Mouse (Mus musculus): ENCODE data around the gene Ywhah. TPM values are rescaled to one million over a fixed set of nuclear protein-coding genes. Genes with fewer than 3 reads are reported as not detected.
"Not testable (repeated sequence)": the region's sequence is repeated elsewhere in the genome, so short reads cannot be mapped to it uniquely, and the experiment has no call there.

The Ywhah gene
- polyA plus RNA-seq, 1 experiment from 2014 or later: 760 TPM

DNA sequence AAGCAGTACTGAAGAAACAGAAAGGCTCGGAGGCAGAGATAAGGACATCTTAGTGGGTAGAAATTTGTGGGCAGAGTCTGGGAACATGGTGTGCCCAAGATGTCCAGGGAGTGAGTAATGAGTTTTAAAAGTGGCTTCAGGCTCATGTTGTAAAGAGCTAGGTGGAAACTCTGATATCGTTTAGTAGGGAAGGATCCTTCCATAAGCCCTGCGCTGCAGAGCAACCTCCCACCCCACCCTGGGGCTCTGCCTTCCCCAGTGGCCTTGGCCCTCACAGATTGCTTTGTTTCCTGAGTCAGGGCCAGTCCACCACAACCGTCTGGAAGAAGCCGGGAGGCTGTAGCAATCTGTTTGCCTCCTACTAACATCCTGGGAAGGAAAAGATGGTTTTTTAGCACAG, 3.0 kb upstream of the Ywhah start:
- Histone ChIP-seq H3K4me2 (no peak overlapping the region), H3K4me3 (no peak overlapping the region), H3K36me3 (replicated peaks) (no peaks in the 10 kb centered on the region), H3K27ac (no peak overlapping the region), H3K27me3 (replicated peaks) (no peaks in the 10 kb centered on the region), H3K4me1 (peaks cover 33% of the 10 kb centered on the region), H3K9me3 (no peaks in the 10 kb centered on the region), H3K9ac (no peak overlapping the region)
- WGBS: 79% methylated on average over 5 of the region's 5 CpGs
- no peak for ATAC-seq (replicated peaks)

DNA sequence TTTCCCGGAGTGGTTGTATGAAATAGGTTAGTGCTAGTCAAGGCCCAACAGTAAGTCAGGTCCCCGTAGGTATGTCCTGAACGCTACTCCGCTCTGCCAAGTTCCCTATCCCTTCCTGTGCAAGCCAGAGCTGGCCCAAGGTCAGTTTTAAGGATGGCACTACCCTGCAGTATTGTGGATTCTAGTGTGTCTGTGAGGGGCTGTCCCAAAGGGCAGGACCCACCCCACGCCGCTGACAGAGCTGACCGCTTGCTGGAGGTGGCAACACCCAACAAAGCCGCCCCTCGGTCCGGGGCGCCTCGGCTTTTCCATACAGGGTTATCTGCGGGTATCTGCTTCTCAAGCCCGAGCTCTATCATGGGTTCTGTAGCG, 441 bp upstream of the Ywhah start:
- Histone ChIP-seq H3K9ac (peak overlapping the region; percentile 76), H3K4me3 (peak overlapping the region; percentile 77), H3K27ac (peak overlapping the region; percentile 100), H3K9me3 (no peaks in the 10 kb centered on the region), H3K4me1 (peaks cover 41% of the 10 kb centered on the region), H3K4me2 (peak overlapping the region; percentile 76), H3K36me3 (replicated peaks) (no peaks in the 10 kb centered on the region), H3K27me3 (replicated peaks) (no peaks in the 10 kb centered on the region)
- ATAC-seq (replicated peaks): no peak; the same call in none of the 2 replicates
- 3% methylated on average over 15 of the region's 15 CpGs for WGBS

DNA sequence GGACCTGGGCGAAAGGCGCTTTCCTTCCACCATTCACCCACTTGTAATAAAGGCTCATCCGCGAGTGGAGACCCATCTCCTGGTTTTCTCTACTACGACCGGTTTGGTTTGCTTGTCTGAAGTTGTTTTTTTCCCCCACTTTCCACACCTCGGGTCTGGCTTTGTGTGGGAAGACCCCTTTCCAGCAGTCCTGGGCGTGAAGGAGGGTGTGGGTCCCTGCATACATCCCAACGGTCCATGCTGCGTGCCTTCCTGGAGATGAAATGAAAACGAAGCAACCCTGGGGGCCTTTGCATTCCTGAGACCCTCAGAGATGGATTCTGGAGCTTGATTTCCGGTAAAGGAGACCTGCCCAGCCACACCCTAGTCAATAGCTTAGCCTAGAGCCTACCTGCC, 808 bp downstream of the Ywhah start:
- Histone ChIP-seq H3K4me2 (peak overlapping the region; percentile 76), H3K4me1 (peaks cover 53% of the 10 kb centered on the region), H3K27me3 (replicated peaks) (no peaks in the 10 kb centered on the region), H3K9ac (peak overlapping the region; percentile 88), H3K4me3 (peak overlapping the region; percentile 77), H3K9me3 (no peaks in the 10 kb centered on the region), H3K36me3 (replicated peaks) (no peaks in the 10 kb centered on the region), H3K27ac (peak overlapping the region; percentile 100)
- WGBS: under 1% methylated on average over 12 of the region's 12 CpGs
- no peak for ATAC-seq (replicated peaks)

DNA sequence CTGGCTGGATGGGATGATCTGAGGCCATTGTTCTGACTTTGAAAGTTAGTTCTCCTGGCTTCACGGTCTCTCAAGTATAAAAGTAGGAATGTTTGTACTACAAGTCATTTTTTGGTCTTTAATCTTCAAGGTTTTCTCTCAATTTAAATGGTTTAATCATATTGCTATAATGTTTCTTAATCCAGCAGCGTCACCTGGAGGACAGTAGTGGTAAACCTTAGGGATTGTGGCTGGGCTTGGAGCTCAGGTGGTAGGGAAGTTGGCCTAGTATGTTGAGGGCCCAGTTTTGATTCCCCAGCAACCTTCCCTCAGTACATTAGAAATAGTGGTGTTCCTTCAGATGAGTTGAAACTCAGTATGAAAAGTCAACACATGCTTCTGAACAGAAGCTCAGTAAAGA, 3.0 kb downstream of the Ywhah start:
- no peak for ATAC-seq (replicated peaks)
- H3K9ac ChIP-seq: no peak overlapping the region
- H3K4me3 ChIP-seq: no peak overlapping the region
- H3K4me1 ChIP-seq: peaks cover 61% of the 10 kb centered on the region
- WGBS: 84% methylated on average over 2 of the region's 2 CpGs
- H3K36me3 ChIP-seq (replicated peaks): 0 out of 2 replicates have a peak, but pooled peaks cover 11% of the 10 kb centered on the region
- no peak overlapping the region for H3K27ac ChIP-seq
- H3K27me3 ChIP-seq (replicated peaks): no peaks in the 10 kb centered on the region
- H3K4me2 ChIP-seq: peak overlapping the region; percentile 25; the same call in 1 of the 2 replicates
- no peaks in the 10 kb centered on the region for H3K9me3 ChIP-seq

DNA sequence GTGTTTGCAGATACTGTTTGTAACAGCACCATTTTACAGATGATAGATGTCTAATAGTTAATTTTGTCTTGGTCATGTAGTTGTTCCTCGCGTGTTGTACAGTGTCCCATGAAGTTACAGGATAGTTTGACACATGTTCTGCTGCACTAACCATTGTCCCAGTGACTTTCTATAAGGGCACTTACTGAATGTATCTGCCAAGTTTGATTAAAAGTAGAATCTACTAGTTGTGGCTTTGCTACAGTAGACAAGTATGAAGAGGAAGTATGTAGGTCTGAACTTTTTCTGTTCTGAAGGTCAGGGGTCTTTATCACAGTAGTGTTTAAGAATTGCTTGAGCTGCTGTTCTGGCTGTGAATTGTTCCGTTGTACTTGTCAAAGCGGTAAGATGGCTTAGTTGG, 4.7 kb downstream of the Ywhah start:
- Histone ChIP-seq H3K4me2 (no peak overlapping the region), H3K36me3 (replicated peaks) (peaks cover 11% of the 10 kb centered on the region; the same call in 1 of the 2 replicates), H3K27me3 (replicated peaks) (no peaks in the 10 kb centered on the region), H3K4me3 (no peak overlapping the region), H3K9me3 (no peaks in the 10 kb centered on the region), H3K9ac (no peak overlapping the region), H3K4me1 (peaks cover 51% of the 10 kb centered on the region), H3K27ac (no peak overlapping the region)
- ATAC-seq (replicated peaks): no peak
- WGBS: 97% methylated on average over 4 of the region's 4 CpGs

DNA sequence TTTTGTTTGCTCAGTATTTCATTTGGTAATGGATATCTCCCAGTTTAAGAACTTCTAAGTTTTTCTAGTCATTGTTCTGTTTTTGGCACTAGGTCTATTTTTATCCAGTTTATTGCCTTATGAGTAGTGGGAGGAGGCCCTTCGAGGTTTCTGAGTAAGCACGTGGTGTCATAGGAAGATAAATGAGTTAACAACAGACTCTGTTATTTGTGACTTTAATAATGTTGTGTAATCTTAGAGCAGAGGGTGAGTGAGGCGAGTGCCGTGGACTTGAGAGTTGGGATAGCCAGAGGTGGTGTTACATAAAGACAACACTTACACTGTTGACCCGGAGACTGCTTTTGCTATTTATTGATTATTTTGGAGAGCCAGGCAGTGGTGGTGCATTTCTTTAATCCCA, 5.9 kb downstream of the Ywhah start:
- 90% methylated on average over 5 of the region's 5 CpGs for WGBS
- peaks cover 56% of the 10 kb centered on the region for H3K4me1 ChIP-seq
- no peak for ATAC-seq (replicated peaks)
- no peak overlapping the region for H3K9ac ChIP-seq
- H3K4me2 ChIP-seq: no peak overlapping the region
- H3K27ac ChIP-seq: no peak overlapping the region
- peaks cover 11% of the 10 kb centered on the region; the same call in 1 of the 2 replicates for H3K36me3 ChIP-seq (replicated peaks)
- no peaks in the 10 kb centered on the region for H3K27me3 ChIP-seq (replicated peaks)
- H3K4me3 ChIP-seq: no peak overlapping the region
- H3K9me3 ChIP-seq: no peaks in the 10 kb centered on the region

DNA sequence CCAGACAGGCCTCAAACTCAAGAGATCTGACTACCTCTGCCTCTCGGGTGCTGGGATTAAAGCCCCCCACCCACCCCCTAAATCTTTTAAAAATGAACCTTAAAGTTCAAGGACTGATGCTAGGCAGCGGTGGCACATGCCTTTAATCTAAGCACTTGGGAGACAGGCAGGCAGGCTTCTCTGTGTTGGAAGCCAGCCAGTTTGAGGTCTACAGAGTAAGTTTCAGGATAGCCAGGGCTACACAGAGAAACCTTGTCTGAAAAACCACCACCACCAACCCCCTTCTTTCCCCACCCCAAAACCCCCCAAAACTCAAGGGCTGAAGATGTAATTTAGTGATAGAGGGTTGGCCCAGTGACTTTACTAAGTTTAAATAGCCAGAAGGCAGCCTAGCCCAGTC, 10.0 kb downstream of the Ywhah start:
- Histone ChIP-seq H3K36me3 (replicated peaks) (peaks cover 11% of the 10 kb centered on the region; the same call in 1 of the 2 replicates), H3K4me3 (no peak overlapping the region), H3K4me1 (peaks cover 47% of the 10 kb centered on the region), H3K27ac (no peak overlapping the region), H3K27me3 (replicated peaks) (no peaks in the 10 kb centered on the region), H3K9ac (no peak overlapping the region), H3K9me3 (no peaks in the 10 kb centered on the region), H3K4me2 (no peak overlapping the region)
- ATAC-seq (replicated peaks): no peak
- WGBS: 68% methylated on average over 2 of the region's 2 CpGs

DNA sequence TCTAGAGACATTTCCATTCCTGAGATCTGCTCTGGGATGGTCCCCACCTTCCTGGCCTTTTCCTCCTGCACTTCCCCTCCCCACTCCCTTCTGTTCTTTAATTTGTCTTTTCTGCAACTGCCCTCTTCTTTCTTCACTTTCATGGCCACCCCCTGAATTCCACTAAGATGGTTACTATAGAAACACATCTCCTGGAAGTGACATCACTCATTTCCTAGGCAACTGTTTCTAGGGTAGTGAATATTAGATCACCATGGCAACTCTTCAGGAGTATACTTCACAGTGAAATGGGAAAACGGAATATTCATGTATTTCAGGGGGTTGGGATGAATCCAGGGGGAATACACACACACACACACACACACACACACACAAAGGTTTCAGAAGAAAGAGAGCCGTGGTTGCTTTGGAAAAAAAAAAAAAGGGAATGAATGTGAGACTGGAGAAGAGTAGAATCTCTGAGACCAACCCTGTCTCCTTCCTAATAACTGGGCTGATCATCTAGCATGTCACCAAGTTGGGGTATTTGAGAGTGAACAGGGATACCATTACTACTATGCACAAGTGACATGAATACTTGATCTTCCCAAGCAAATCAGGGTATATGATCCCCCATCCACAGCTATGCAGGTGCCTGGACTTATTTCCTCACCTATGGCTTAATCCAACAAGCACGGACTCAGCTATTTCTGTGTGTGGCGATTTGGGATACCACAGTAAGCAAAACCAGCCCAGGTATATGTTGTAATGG, 12.0 kb downstream of the Ywhah start:
- peak overlapping the region; percentile 35 for H3K4me2 ChIP-seq
- 34% methylated on average over 4 of the region's 4 CpGs for WGBS

DNA sequence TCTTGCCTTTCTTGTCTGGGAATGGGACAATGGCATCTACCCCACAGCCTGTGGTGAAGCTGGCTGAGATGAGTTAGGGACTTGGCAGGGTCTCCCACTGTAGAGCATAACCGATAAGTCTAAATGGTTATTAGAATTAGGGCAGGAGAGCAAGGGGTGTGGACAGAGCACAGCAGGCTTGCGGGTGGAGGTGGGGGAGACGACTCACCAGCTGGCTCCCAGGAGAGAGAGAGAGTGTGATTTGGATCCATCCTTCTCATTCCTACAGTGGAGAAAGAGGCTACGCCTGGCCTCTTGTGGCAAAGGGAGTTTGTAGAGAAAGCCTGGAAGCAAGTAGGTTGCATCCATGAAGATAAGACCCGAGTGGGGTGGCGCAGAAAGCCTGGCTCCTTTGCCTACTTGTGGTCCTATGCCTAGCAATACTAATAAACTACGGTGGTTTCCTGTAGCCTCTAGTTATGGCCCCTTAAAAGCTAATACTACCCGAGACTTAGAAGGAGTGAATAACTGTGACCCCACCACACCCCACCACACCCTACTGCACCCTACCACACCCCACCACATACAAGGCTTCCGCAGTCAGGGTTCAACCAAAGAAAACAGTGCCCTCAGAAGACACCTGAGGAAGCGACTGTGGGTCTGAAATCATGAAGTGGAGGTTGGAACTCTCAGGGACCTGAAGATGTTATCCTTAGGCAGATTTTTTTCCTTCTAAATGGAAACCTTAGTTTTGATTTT, 13.6 kb downstream of the Ywhah start:
- Histone ChIP-seq H3K27me3 (replicated peaks) (no peaks in the 10 kb centered on the region), H3K9me3 (no peaks in the 10 kb centered on the region), H3K4me2 (no peak overlapping the region), H3K4me1 (peaks cover 32% of the 10 kb centered on the region), H3K4me3 (no peak overlapping the region), H3K27ac (peak overlapping the region; percentile 86; the same call in 1 of the 2 replicates), H3K36me3 (replicated peaks) (no peaks in the 10 kb centered on the region; the same call in 1 of the 2 replicates), H3K9ac (no peak overlapping the region)
- 90% methylated on average over 10 of the region's 10 CpGs for WGBS
- ATAC-seq (replicated peaks): no peak

More for the DNA sequence above, 12.0 kb downstream of the Ywhah start:
- no peak overlapping the region for H3K4me3 ChIP-seq
- peak overlapping the region; percentile 86 for H3K27ac ChIP-seq
- no peaks in the 10 kb centered on the region for H3K27me3 ChIP-seq (replicated peaks)
- no peaks in the 10 kb centered on the region for H3K9me3 ChIP-seq
- H3K4me1 ChIP-seq: peaks cover 32% of the 10 kb centered on the region
- peaks cover 4% of the 10 kb centered on the region; the same call in 1 of the 2 replicates for H3K36me3 ChIP-seq (replicated peaks)
- H3K9ac ChIP-seq: no peak overlapping the region
- ATAC-seq (replicated peaks): peak; percentile 87

DNA sequence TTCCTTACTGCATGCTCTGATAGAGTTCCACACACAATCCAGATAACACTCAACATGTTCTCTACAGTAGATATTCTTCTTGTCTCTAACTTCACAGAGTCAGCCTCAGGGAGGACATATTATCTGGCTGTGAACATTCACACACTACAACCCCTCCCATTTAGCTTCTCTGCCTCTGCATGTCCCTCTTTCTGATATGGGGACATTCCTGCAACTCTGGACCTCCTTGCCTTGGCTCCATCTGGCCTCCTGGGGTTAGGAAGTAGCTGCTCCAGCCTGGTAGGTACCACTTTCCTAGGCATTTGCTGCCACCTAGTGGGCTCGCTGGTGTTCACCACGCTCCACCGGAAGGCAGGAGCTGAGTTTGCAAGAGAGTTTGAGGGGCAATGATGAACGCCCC, 14.5 kb downstream of the Ywhah start:
- H3K4me2 ChIP-seq: no peak overlapping the region
- no peaks in the 10 kb centered on the region for H3K9me3 ChIP-seq
- peaks cover 32% of the 10 kb centered on the region for H3K4me1 ChIP-seq
- under 1% methylated on average over 4 of the region's 4 CpGs for WGBS
- H3K27ac ChIP-seq: no peak overlapping the region
- no peak overlapping the region for H3K9ac ChIP-seq
- H3K4me3 ChIP-seq: no peak overlapping the region
- 0 out of 2 replicates have a peak, but pooled peaks have one; percentile 43 for ATAC-seq (replicated peaks)
- no peaks in the 10 kb centered on the region; the same call in 1 of the 2 replicates for H3K36me3 ChIP-seq (replicated peaks)
- H3K27me3 ChIP-seq (replicated peaks): no peaks in the 10 kb centered on the region

DNA sequence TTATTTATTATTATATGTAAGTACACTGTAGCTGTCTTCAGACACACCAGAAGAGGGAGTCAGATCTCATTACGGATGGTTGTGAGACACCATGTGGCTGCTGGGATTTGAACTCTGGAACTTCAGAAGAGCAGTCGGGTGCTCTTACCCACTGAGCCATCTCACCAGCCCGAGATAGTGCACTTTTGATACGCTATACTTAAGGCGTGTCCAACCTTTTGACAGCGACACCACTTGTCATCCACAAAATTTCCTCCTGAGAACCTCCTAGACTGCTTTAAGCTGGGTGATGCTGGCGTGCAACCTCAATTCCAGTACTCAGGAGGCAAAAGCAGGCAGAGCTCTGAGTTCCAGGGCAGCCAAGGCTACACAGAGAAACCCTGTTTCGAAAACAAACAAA, 15.0 kb downstream of the Ywhah start:
- not testable (repeated sequence) for H3K36me3 ChIP-seq (replicated peaks); H3K4me3 ChIP-seq; H3K9ac ChIP-seq; H3K9me3 ChIP-seq; H3K27me3 ChIP-seq (replicated peaks); H3K27ac ChIP-seq; H3K4me2 ChIP-seq; ATAC-seq (replicated peaks)
- H3K4me1 ChIP-seq: peaks cover 32% of the 10 kb centered on the region
- 47% methylated on average over 8 of the region's 8 CpGs for WGBS

DNA sequence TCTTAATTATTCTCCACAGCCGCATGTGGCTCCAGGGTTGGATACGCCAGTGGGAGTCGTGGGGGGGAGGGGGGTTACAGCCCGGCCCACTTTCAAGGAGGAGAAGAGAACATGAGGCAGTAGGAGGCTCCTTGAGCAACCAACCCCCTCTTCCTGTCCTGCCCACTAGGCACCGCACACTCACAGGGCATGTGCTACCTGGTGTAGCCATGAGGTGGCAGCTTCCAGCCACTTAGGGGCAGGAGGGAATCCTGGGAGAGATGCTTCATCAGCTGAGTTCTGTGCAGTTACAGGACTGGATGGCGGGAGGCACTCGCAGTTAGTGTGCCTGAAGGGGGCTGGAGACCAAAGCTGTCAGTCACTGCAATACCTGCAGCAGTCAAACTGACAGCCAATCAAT, 15.5 kb downstream of the Ywhah start:
- no peak overlapping the region for H3K4me3 ChIP-seq
- H3K27ac ChIP-seq: no peak overlapping the region
- H3K27me3 ChIP-seq (replicated peaks): no peaks in the 10 kb centered on the region
- no peak overlapping the region for H3K4me2 ChIP-seq
- no peaks in the 10 kb centered on the region for H3K36me3 ChIP-seq (replicated peaks)
- H3K9me3 ChIP-seq: no peaks in the 10 kb centered on the region
- H3K9ac ChIP-seq: no peak overlapping the region
- WGBS: 21% methylated on average over 7 of the region's 7 CpGs
- H3K4me1 ChIP-seq: peaks cover 31% of the 10 kb centered on the region
- ATAC-seq (replicated peaks): no peak
